Mouse (Mus musculus): ENCODE measurements around the gene Ctc1.
A peak's percentile ranks its signal among the peaks of the same experiment; 100 is the strongest.

Ctc1 gene

DNA sequence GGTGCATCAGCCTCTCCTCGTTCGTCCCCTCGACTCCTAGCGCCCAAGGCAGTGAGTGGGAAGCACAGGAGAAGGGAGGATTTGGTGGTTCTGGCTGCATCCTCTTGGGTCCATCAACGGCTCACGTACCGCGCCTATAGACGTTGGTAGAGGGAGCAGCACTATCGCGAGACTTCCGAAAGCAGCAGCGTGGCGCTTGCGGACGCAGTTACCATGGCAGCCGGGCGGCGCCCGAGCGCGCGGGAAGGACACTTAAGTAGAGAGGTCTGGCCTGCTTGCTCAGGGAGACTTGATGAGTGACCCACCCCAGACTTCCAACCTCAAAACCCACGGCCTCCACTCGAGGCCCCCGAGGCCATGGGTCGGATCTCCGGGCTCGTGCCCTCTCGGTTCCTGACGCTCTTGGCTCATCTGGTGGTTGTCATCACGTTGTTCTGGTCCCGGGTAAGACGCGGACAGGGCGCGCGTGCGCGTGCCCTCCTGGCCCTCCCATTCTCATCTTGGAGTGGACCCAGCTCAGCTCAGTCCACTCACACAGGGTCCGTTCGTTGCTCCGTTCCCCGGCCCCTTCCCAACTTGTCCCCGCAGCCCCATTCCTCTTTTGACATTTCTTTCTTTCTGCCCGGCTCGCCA is 55.0 kb downstream of the Ctc1 start, which contains the start of gene Tmem107:
Gene Tmem107, plus strand, starts transcription at position 217 of the 633 bp plus-strand sequence.
- DNase-seq = peak; percentile 89 to 92

DNA sequence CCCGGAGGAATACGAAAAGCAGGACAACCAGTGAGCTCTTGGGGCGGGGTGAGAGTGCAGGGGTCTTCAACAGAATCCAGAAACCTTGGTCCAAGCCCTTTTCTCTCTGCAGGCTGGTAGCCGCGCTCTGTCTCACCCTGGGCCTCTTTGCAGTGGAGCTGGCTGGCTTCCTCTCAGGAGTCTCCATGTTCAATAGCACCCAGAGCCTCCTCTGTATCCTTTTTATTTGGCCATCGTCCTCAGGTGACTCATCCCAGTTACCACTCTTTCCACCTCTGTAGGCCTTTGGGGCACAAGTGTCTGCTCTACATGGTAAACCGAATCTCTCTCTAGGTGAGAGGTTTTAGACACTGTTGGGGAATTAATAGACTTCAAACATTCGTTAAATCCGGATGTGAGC is 55.6 kb downstream of the Ctc1 start:
- no peak for DNase-seq

DNA sequence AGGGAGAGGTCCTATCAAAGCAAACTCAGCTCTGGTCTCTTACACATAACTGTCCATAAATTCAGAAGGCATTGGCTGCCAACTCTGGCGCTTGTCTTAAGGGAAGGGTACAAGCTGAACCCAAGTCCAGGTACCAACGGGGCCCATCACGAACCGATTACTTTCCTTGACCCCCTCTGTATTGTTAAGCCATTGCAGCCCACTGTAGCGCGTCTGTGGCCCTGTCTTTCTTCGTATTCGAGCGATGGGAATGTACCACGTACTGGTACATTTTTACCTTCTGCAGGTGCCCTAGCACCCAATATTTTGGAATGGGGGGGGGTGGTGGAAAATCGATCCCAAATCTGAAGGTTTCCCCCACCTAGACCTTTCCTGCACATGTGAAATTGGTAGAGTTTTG is 56.5 kb downstream of the Ctc1 start:
- no peak for DNase-seq

DNA sequence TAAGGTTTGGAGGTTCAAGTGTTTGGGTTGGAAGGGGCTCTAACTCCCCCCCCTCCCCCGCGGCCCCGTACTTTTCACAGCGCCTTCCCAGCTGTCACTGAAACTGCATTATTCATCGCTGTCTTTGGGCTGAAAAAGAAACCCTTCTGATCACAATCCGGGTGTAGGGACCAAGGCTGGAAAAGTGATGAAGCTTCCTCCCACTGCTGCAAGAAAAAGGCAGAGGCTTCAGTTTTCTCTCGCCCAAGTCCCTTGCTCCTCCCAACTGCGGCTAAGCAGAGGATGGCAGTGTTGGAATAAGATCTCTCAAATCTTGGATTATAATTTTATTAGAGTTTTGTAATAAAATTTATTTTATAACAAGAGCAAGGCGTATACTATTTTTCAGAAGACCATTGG is 57.0 kb downstream of the Ctc1 start:
- DNase-seq = no peak

DNA sequence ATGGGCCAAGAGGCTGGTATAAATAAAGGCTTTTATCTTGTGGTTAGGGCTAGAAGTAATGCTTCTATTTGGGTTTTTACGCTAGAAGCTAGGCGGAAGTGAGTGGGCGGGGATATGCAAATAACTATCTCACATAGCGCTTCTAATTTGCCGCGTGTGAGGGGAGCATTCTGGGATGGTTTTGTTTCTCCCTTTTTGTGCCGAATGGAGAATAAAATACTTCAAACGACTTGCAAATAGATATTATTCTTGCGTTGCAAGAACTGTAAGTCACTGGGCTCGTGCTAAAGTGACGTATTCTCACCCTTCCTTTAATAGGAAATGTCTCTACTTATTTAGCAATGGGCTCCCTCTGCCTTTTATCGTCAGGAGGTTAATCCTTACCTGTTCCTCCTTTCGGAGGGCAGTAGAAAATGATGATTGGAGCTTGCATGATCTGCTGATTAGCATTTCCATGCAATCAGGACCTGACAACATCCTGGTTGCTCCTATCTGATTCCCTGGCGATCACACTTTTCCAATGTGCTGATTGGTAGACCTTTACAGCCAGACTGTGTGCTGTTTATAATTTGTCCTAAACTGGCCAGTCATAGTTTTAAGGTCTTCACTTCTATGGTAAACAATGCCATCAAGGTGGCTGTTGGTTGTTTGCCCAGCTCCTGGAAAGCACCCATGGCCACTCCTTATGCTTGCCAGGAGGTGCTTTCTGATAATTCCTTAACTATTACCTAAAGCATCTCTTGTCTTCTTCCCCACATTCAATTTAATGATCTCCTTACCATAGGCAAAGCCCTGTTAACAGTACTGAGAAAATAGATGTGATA is 57.6 kb downstream of the Ctc1 start:
- peak; percentile 70 to 76 for DNase-seq

DNA sequence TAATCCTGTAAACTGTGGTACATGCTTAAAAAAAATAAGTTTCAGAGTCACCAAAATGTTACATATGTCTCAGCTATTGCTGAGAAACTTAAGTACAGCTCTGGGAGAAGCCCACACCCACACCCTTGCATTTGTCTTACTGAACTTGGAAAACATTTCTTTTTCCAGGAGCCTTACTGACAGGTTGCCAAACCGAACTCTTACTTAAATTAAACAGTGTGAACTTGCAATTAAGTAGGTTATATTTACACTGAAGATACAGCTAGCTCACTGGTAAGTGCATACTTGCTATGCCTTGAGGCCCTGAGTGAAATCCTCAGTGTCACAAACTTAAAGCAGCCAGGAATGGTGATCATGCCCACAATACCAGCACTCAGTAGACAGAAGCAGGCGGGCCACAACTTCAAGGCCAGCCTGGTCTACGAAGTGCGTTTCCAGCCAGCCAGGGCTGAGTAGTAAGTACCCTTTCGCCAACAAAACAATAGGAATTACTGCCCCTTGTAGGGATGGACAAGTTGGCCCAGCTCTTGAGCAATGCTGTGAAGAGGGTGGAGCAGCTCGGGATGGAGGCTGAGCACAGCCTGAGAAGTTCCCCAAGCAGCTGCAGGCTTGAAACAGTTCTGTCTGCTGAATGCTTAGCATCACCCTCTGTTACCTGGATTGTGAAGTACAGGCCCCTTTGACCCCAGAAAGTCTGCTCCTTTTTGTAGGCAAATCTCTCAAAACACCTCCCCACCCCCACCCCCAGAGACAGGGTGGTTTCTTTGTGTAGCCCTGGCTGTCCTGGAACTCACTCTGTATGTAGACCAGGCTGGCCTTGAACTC is 58.5 kb downstream of the Ctc1 start:
- no peak for DNase-seq

DNA sequence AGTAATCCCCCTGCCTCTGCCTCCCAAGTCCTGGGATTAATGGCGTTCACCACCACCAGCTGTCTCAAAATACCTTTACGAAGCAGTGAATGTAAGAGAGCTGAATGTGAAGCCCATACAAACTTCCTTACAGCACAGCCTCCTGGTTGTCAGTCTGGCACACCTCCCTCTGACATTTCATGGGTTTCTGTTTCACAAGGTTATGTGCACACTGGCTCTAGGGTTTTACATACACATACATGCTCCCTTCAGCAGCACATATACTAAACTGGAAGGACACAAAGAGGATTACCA is 59.0 kb downstream of the Ctc1 start:
- DNase-seq = no peak

DNA sequence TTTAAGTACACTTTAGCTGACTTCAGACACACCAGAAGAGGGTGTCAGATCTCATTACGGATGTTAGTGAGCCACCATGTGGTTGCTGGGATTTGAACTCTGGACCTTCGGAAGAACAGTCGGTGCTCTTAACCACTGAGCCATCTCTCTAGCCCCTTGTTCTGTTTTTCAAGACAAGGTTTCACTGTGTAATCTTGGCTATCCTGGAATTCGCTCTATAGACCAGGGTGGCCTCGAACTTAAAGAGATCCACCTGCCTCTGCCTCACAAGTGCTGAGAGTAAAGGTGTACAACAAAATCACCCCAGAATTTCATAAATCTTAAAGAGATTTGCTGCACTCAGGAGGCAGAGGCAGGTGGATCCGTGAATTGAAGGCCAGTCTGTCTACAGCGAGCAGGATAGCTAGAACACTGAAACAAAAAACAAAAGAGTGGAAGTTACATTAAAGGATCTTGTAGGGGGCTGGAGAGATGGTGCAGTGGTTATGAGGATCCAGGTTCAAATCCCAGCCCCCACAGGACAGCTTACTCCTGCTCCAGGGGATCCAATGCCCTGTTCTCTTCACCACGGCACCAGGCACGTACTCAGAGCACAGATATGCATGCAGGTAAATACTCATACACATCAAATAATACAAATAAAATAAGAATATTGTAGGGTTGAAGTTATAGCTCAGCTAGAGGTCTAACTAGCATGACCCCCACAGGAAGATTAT is 60.2 kb downstream of the Ctc1 start:
- DNase-seq = no peak

DNA sequence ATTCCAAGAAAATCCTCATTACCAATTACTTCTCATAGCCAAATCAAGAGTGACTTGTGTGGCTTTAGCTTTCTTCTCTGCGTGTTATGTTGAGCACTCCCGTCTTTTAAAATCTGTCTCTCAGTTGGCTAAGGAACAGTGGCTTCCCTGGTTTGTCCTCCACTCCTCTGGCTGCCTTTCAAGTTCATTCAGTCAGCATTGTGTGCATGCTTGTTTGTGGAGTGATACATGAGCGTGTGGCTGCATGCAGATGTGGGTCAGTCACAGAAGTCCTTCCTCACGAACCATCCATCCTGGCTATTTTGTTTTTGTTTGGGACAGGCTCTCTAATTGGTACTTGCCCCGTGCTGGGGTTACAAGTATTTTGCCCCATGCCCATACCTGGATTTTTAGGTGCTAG is 60.9 kb downstream of the Ctc1 start:
- no peak for DNase-seq

DNA sequence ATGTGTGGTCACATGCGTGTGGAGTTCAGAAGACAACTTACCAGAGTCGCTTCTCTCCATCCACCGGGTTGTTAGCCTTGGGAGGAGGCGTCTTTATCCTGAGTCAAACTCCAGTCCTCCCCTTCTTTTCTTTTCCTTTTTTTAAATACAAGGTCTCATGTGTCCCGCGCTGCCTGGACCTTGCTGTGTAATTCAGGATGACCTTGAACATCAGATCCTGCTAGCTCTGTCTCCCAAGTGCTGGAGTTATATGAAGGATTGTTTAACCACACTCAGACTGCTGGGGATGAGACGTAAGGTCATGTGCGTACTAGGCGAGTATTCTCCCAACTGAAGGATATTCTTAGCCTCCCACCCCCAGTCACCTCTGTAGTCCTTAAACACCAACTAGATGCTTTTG is 61.6 kb downstream of the Ctc1 start:
- DNase-seq = no peak

DNA sequence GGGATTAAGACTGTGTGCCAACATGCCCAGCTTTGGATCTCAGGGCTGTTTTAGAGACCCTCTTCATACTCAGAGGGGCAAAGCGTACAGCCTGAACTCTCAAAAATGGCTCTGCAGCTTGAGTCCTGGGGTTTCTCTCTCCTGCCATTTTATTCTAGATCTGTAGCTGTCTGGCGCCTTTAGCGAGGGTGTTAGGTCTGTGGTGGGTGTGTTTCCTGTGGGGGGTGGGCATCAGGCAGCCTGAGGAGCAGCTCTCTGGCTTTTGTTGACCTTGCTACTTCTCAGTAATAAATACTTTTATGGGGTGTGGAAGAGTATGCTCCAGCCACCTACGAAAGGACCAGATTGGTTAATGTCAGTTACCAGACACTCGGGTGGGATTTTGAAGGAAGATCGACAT is 62.3 kb downstream of the Ctc1 start:
- DNase-seq = no peak

DNA sequence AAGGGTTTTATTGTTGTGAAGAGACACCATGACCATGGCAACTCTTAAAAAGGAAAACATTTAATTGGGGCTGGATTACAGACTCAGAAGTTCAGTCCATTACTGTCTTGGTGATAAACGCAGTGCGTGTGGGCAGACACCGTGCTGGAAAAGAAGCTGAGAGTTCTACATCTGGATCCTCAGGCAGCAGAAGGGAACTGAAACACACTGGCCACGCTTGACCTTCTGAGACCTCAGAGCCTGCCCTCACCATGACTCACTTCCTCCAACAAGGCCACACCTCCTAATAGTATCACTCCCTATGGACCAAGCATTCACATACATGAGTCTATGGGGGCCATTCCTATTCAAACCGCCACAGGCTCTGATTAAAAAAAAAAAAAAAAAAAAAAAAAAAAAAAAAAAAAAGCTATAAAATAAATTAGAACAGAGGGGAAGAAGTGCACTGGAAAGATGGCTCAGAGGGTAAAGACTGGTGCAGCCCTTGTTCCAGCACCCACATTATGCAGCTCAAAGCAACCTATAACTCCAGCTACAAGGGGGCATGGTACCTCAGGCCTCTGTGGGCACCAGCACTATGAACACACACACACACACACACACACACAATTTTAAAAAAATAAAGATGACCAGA is 63.2 kb downstream of the Ctc1 start:
- DNase-seq = no peak

DNA sequence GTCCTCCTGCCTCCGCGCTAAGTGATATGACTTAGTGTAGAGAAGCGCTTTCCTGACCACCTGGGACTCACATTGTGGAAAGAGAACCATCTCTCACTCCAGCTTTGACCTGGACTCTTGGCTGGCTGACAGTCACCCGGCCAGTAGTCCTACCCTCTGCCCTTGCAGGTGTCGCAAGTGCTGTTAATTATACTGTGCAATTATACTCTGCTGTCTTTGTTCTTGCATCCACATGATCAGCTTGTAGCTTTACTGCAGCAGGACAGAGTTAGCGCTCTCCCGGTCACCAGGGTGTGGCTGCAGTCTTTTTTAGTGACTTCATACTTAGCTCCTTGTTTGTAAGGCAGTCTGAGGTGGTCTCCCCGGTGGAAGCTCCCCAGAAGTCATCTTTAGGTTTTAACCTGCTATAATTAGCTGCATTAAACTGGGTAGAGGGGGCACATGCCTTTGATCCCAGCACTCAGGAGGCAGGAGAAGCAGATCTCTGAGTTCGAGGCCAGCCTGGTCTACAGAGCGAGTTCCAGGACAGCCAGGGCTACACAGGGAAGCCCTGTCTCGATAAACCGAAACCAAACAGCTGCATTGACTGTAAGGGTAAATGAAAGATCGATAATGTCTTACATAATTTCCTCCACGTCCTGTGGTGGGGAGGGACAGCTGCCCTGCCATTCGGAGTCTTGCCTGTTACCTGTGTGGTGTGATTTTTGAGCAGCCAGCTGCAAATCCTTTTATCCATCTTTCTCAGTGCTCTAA is 64.6 kb downstream of the Ctc1 start:
- no peak for DNase-seq

DNA sequence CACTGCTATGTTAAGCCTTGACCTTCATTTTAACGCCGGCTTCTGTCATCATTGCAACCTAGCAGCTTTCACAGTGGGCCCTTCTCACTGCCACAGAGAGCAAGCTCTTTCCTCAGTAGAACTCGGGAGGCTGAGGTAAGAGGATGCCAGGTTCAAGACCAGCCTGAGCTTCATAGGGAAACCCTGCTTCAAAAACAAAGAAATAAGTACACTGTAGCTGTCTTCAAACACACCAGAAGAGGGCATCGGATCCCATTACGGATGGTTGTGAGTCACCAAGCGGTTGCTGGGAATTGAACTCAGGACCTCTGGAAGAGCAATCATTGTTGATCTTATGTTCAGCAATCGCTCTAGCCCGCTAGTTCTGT is 65.1 kb downstream of the Ctc1 start:
- no peak for DNase-seq

DNA sequence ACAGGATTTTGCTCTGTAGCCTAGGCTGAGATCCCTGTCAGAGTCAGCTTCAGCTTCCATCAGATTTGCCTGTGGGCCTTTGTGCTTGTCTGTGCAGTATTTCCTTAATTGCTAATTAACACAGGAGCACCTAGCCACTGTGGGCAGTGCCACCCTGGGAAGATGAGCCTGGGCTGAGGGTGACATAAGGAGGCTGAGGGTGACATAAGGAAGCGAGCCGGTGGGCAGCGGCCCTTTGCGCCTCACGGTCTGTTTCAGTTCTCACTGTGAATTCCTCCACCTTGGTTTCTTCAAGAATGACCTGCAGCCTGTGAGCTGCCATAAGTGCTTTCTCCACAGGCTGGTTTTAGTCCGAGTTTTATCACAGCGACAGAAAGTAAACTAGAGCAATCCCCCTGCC is 65.9 kb downstream of the Ctc1 start:
- no peak for DNase-seq

DNA sequence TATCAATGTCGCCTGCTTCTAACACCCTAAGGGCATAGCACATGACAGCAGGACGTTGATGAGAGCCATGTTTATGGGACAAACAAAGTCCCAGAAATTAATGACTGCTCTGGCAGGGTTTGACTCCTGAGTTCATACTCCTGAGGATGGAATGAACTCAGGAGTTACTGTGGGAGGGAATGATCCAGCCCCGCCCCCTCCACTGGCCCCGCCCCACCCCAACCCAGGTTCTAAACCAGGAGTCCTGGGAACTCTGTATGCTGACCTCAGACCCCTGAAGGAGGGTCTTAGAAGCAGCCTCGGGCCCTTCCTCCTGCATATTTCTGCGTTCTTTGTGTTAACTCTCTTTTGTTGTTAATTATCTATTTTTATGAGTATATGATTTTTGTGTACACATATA is 69.9 kb downstream of the Ctc1 start:
- DNase-seq = no peak
